Mouse (Mus musculus): ENCODE data around the gene Mbnl2.

GRCm38 (mm10) chr14:120367589-120367988 lies 92.1 kb downstream of the Mbnl2 start:
- no peak for TF ChIP-seq CTCF (IDR thresholded peaks at IDR 0.05 in 2 of 3, conservative IDR thresholded peaks at IDR 0.05 in 1 of 3; ENCODE audit: control insufficient read depth in 1 of 3, insufficient read depth in 1 of 3, low read depth in 2 of 3, low read length in 3 of 3, poor library complexity in 1 of 3, severe bottlenecking in 1 of 3)
- no peak for TF ChIP-seq SMC3 (IDR thresholded peaks at IDR 0.05; ENCODE audit: low read depth, low read length)
- no peak for TF ChIP-seq POLR2A (IDR thresholded peaks at IDR 0.05; ENCODE audit: control insufficient read depth in 1 of 2, insufficient read depth in 1 of 2, low read depth in 1 of 2, low read length in 2 of 2, poor library complexity in 1 of 2)
- TF ChIP-seq JUND (IDR thresholded peaks at IDR 0.05; ENCODE audit: low read depth, low read length): no peak
- TF ChIP-seq POLR2AphosphoS2 (IDR thresholded peaks at IDR 0.05; ENCODE audit: low read length): no peak
- no peak for TF ChIP-seq MAFK (IDR thresholded peaks at IDR 0.05; ENCODE audit: borderline replicate concordance, low read depth, low read length)
- TF ChIP-seq E2F4 (IDR thresholded peaks at IDR 0.05; ENCODE audit: borderline replicate concordance, low read depth, low read length): no peak
- no peak for TF ChIP-seq GATA1 (IDR thresholded peaks at IDR 0.05; ENCODE audit: low read depth, low read length)

All from MEL (cell line).